Mouse (Mus musculus): ENCODE results near the gene Neurl1b. TPM values are rescaled to one million over a fixed set of nuclear protein-coding genes. Genes with fewer than 3 reads are reported as not detected.

Gene Neurl1b
- polyA plus RNA-seq, 1 experiment from 2014 or later, result 0.40 TPM

- H3K27me3 ChIP-seq, result no peaks in the 10 kb centered on the region
- H3K36me3 ChIP-seq, result no peaks in the 10 kb centered on the region
- H3K9me3 ChIP-seq (replicated peaks), result no peaks in the 10 kb centered on the region
- peaks cover 24% of the 10 kb centered on the region for H3K4me1 ChIP-seq
- H3K9ac ChIP-seq, result no peak overlapping the region
- 82% methylated on average over 3 of the region's 3 CpGs for WGBS
- no peak overlapping the region for H3K4me3 ChIP-seq
- no peak overlapping the region for H3K27ac ChIP-seq
- ATAC-seq (ENCODE audit: low FRiP score), result no peak
- no peak overlapping the region for H3K4me2 ChIP-seq (replicated peaks)
Observed at GRCm38 (mm10) chr17:26382176-26382575, 32.5 kb upstream of the Neurl1b start.

- Histone ChIP-seq H3K27ac (no peak overlapping the region), H3K36me3 (no peaks in the 10 kb centered on the region), H3K27me3 (no peaks in the 10 kb centered on the region), H3K9ac (no peak overlapping the region), H3K4me3 (no peak overlapping the region), H3K4me1 (peaks cover 24% of the 10 kb centered on the region), H3K4me2 (replicated peaks) (no peak overlapping the region), H3K9me3 (replicated peaks) (no peaks in the 10 kb centered on the region)
- no peak for ATAC-seq (ENCODE audit: low FRiP score)
- 86% methylated on average over 5 of the region's 5 CpGs for WGBS
Observed at GRCm38 (mm10) chr17:26382687-26383086, 31.9 kb upstream of the Neurl1b start.

GRCm38 (mm10) chr17:26384111-26384510, 30.5 kb upstream of the Neurl1b start:
- no peaks in the 10 kb centered on the region for H3K27me3 ChIP-seq
- H3K9ac ChIP-seq, result no peak overlapping the region
- no peak for ATAC-seq (ENCODE audit: low FRiP score)
- H3K4me3 ChIP-seq, result no peak overlapping the region
- H3K9me3 ChIP-seq (replicated peaks), result no peaks in the 10 kb centered on the region
- peaks cover 24% of the 10 kb centered on the region for H3K4me1 ChIP-seq
- H3K4me2 ChIP-seq (replicated peaks), result no peak overlapping the region
- WGBS, result 91% methylated on average over 3 of the region's 3 CpGs
- no peak overlapping the region for H3K27ac ChIP-seq
- no peaks in the 10 kb centered on the region for H3K36me3 ChIP-seq

GRCm38 (mm10) chr17:26385252-26386130, 29.1 kb upstream of the Neurl1b start:
- Histone ChIP-seq H3K4me3 (no peak overlapping the region), H3K27me3 (no peaks in the 10 kb centered on the region), H3K4me1 (peaks cover 19% of the 10 kb centered on the region), H3K4me2 (replicated peaks) (no peak overlapping the region), H3K27ac (no peak overlapping the region), H3K9ac (no peak overlapping the region), H3K9me3 (replicated peaks) (no peaks in the 10 kb centered on the region), H3K36me3 (no peaks in the 10 kb centered on the region)
- 87% methylated on average over 11 of the region's 11 CpGs for WGBS
- ATAC-seq (ENCODE audit: low FRiP score), result no peak

GRCm38 (mm10) chr17:26386131-26386481, 28.5 kb upstream of the Neurl1b start:
- Histone ChIP-seq H3K4me2 (replicated peaks) (no peak overlapping the region), H3K27ac (no peak overlapping the region), H3K36me3 (no peaks in the 10 kb centered on the region), H3K4me1 (peaks cover 13% of the 10 kb centered on the region), H3K27me3 (no peaks in the 10 kb centered on the region), H3K9ac (no peak overlapping the region), H3K9me3 (replicated peaks) (no peaks in the 10 kb centered on the region), H3K4me3 (no peak overlapping the region)
- no peak for ATAC-seq (ENCODE audit: low FRiP score)
- WGBS, result 88% methylated on average over 3 of the region's 3 CpGs

GRCm38 (mm10) chr17:26388106-26388505, 26.5 kb upstream of the Neurl1b start:
- no peak overlapping the region for H3K4me3 ChIP-seq
- H3K36me3 ChIP-seq, result no peaks in the 10 kb centered on the region
- WGBS, result 73% methylated on average over 3 of the region's 3 CpGs
- no peaks in the 10 kb centered on the region for H3K27me3 ChIP-seq
- H3K4me1 ChIP-seq, result no peaks in the 10 kb centered on the region
- no peak overlapping the region for H3K9ac ChIP-seq
- no peak overlapping the region for H3K27ac ChIP-seq
- H3K9me3 ChIP-seq (replicated peaks), result no peaks in the 10 kb centered on the region
- no peak overlapping the region for H3K4me2 ChIP-seq (replicated peaks)
- no peak for ATAC-seq (ENCODE audit: low FRiP score)

- no peak for ATAC-seq (ENCODE audit: low FRiP score)
- WGBS, result 89% methylated on average over 9 of the region's 9 CpGs
- Histone ChIP-seq H3K9ac (no peak overlapping the region), H3K4me1 (no peaks in the 10 kb centered on the region), H3K27ac (no peak overlapping the region), H3K4me3 (no peak overlapping the region), H3K9me3 (replicated peaks) (0 out of 2 replicates have a peak, but pooled peaks cover 7% of the 10 kb centered on the region), H3K36me3 (no peaks in the 10 kb centered on the region), H3K4me2 (replicated peaks) (no peak overlapping the region), H3K27me3 (no peaks in the 10 kb centered on the region)
Observed at GRCm38 (mm10) chr17:26389241-26389640, 25.4 kb upstream of the Neurl1b start.

GRCm38 (mm10) chr17:26390666-26391065, 24.0 kb upstream of the Neurl1b start:
- ATAC-seq (ENCODE audit: low FRiP score), result no peak
- Histone ChIP-seq H3K4me2 (replicated peaks) (no peak overlapping the region), H3K36me3 (no peaks in the 10 kb centered on the region), H3K9ac (no peak overlapping the region), H3K9me3 (replicated peaks) (0 out of 2 replicates have a peak, but pooled peaks cover 7% of the 10 kb centered on the region), H3K4me1 (no peaks in the 10 kb centered on the region), H3K27ac (no peak overlapping the region), H3K4me3 (no peak overlapping the region), H3K27me3 (no peaks in the 10 kb centered on the region)
- 80% methylated on average over 5 of the region's 5 CpGs for WGBS

- 0 out of 2 replicates have a peak, but pooled peaks cover 7% of the 10 kb centered on the region for H3K9me3 ChIP-seq (replicated peaks)
- no peaks in the 10 kb centered on the region for H3K4me1 ChIP-seq
- H3K4me3 ChIP-seq, result no peak overlapping the region
- no peak overlapping the region for H3K4me2 ChIP-seq (replicated peaks)
- no peak overlapping the region for H3K9ac ChIP-seq
- no peak overlapping the region for H3K27ac ChIP-seq
- 84% methylated on average over 7 of the region's 7 CpGs for WGBS
- no peaks in the 10 kb centered on the region for H3K36me3 ChIP-seq
- no peaks in the 10 kb centered on the region for H3K27me3 ChIP-seq
- no peak for ATAC-seq (ENCODE audit: low FRiP score)
Observed at GRCm38 (mm10) chr17:26392355-26392754, 22.3 kb upstream of the Neurl1b start.

- ATAC-seq (ENCODE audit: low FRiP score), result no peak
- no peaks in the 10 kb centered on the region for H3K36me3 ChIP-seq
- H3K9ac ChIP-seq, result no peak overlapping the region
- H3K27ac ChIP-seq, result no peak overlapping the region
- WGBS, result 75% methylated on average over 3 of the region's 3 CpGs
- H3K27me3 ChIP-seq, result no peaks in the 10 kb centered on the region
- H3K9me3 ChIP-seq (replicated peaks), result 0 out of 2 replicates have a peak, but pooled peaks cover 7% of the 10 kb centered on the region
- no peak overlapping the region for H3K4me3 ChIP-seq
- H3K4me1 ChIP-seq, result no peaks in the 10 kb centered on the region
- H3K4me2 ChIP-seq (replicated peaks), result no peak overlapping the region
Observed at GRCm38 (mm10) chr17:26396765-26397164, 17.9 kb upstream of the Neurl1b start.

GRCm38 (mm10) chr17:26397339-26397738, 17.3 kb upstream of the Neurl1b start:
- Histone ChIP-seq H3K9ac (no peak overlapping the region), H3K4me1 (no peaks in the 10 kb centered on the region), H3K36me3 (no peaks in the 10 kb centered on the region), H3K27ac (no peak overlapping the region), H3K9me3 (replicated peaks) (0 out of 2 replicates have a peak, but pooled peaks cover 7% of the 10 kb centered on the region), H3K27me3 (no peaks in the 10 kb centered on the region), H3K4me3 (no peak overlapping the region), H3K4me2 (replicated peaks) (no peak overlapping the region)
- 45% methylated on average over 6 of the region's 6 CpGs for WGBS
- no peak for ATAC-seq (ENCODE audit: low FRiP score)

GRCm38 (mm10) chr17:26405340-26406100, 9.1 kb upstream of the Neurl1b start:
- no peak overlapping the region for H3K4me3 ChIP-seq
- no peaks in the 10 kb centered on the region for H3K36me3 ChIP-seq
- no peak overlapping the region for H3K4me2 ChIP-seq (replicated peaks)
- H3K4me1 ChIP-seq, result no peaks in the 10 kb centered on the region
- no peaks in the 10 kb centered on the region for H3K27me3 ChIP-seq
- no peak overlapping the region for H3K9ac ChIP-seq
- H3K27ac ChIP-seq, result no peak overlapping the region
- H3K9me3 ChIP-seq (replicated peaks), result no peaks in the 10 kb centered on the region
- no peak for ATAC-seq (ENCODE audit: low FRiP score)
- 84% methylated on average over 10 of the region's 10 CpGs for WGBS

All from hindbrain, embryonic 12.5 days (tissue).